In the genomic region with DNA sequence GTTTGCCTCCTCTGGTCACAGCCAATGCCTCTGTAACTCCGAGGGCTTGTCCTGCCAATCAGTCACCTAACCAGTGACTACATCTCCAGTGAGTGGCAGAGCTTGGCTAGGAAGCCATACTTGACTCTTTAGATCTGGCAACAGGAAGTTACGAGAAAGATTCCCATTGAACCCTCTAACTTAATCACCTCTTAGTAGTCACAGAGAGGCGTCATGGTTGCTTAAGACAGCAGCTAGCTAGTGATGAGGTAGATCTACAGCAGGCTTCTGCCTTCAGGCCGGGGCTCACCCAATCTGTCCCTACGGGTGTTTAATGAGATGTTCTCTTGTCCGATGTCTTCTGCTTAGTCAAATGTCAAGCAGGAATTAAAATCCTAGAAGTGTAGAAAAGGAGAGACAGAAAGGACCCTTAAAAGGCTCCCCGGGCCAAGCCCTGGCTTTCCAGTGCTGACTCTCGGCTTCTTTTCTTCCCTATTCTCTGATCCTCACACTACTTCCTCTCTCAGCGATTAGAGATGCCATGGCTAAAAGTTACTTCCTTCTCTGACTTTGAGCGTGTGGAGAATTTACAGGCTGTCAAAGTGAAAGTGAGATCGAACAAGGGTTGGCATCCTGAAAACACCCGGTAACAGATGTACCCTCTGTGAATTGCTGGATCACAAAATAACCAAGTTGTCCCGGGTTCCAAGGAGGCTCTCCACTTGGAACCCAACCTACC, we compare ENCODE assay signal across 8 mouse cellular contexts. TPM values are rescaled to one million over a fixed set of nuclear protein-coding genes. Genes with fewer than 3 reads are reported as not detected.
A peak's percentile ranks its signal among the peaks of the same experiment; 100 is the strongest.
DNase-seq lines count a peak whose midpoint lies in the region; ATAC-seq and TF ChIP-seq lines count a peak whose summit lies in the region.

No protein-coding gene starts in this region.

- 0 out of 2 replicates have a peak overlapping the region, but pooled peaks have one; percentile 80 for H3K4me3 ChIP-seq in kidney, adult 2 months (ENCODE audit: insufficient read depth, low read depth, low read length)
- H3K4me3 ChIP-seq in G1E (ENCODE audit: low read depth, low read length) = peak overlapping the region; percentile 74; the same call in 1 of the 2 replicates
- peak overlapping the region; percentile 87 for H3K4me3 ChIP-seq in heart, embryonic 16.5 days (ENCODE audit: low read length)
- peak overlapping the region; percentile 91 for H3K4me3 ChIP-seq in megakaryocyte, embryonic 14.5 days (replicated peaks)

- H3K27ac ChIP-seq in kidney, adult 2 months (ENCODE audit: insufficient read depth, low read depth, low read length) = no peak overlapping the region
- no peak overlapping the region for H3K27ac ChIP-seq in heart, embryonic 16.5 days (ENCODE audit: low read length)

- no peak for TF ChIP-seq CTCF in kidney, adult 2 months (conservative IDR thresholded peaks at IDR 0.05; ENCODE audit: insufficient read depth, insufficient read length, low read depth, low read length)
- no peak for TF ChIP-seq CTCF in G1E (IDR thresholded peaks at IDR 0.05; ENCODE audit: low read depth, low read length)

- no peak for DNase-seq in kidney, adult 2 months
- no peak for DNase-seq in kidney, adult 11 months
- DNase-seq in G1E (ENCODE audit: low spot score) = peak; percentile 30
- no peak for DNase-seq in cerebellum, postnatal 4 days (ENCODE audit: low spot score in 2 of 2)
- DNase-seq in gastrocnemius, postnatal 25 days = no peak

- TF ChIP-seq POLR2A in kidney, adult 2 months (IDR thresholded peaks at IDR 0.05; ENCODE audit: low read depth, low read length) = no peak

- no peaks in the 10 kb centered on the region for H3K27me3 ChIP-seq in kidney, adult 2 months (replicated peaks; ENCODE audit: control insufficient read depth, insufficient read depth, low read length)
- peaks cover 24% of the 10 kb centered on the region for H3K27me3 ChIP-seq in G1E (ENCODE audit: insufficient read depth, low read length)
- H3K27me3 ChIP-seq in heart, embryonic 16.5 days (ENCODE audit: control insufficient read depth, insufficient read depth, low read length) = peaks cover 3% of the 10 kb centered on the region; the same call in 1 of the 2 replicates
- H3K27me3 ChIP-seq in megakaryocyte, embryonic 14.5 days (replicated peaks) = peaks cover 28% of the 10 kb centered on the region

- no peak for ATAC-seq in G1E (ENCODE audit: extremely low read depth, insufficient number of reproducible peaks, low FRiP score, poor library complexity, severe bottlenecking)
- ATAC-seq in heart, embryonic 16.5 days (replicated peaks; ENCODE audit: extremely low read depth, insufficient read depth, low FRiP score) = no peak
- ATAC-seq in erythroid progenitor cell, adult 5-6 weeks (replicated peaks; ENCODE audit: low FRiP score, poor library complexity, severe bottlenecking) = no peak

- WGBS in kidney, adult 2 months = 84% methylated on average over 13 of the region's 13 CpGs
- WGBS in heart, embryonic 16.5 days = 72% methylated on average over 13 of the region's 13 CpGs

- H3K4me1 ChIP-seq in kidney, adult 2 months (ENCODE audit: control insufficient read depth, insufficient read depth, low read length) = no peaks in the 10 kb centered on the region
- peaks cover 35% of the 10 kb centered on the region for H3K4me1 ChIP-seq in G1E (ENCODE audit: insufficient read depth, low read depth, low read length)
- peaks cover 4% of the 10 kb centered on the region; the same call in 1 of the 2 replicates for H3K4me1 ChIP-seq in heart, embryonic 16.5 days (ENCODE audit: control insufficient read depth, insufficient read depth, low read length)
- H3K4me1 ChIP-seq in megakaryocyte, embryonic 14.5 days = peaks cover 40% of the 10 kb centered on the region

- H3K9ac ChIP-seq in heart, embryonic 16.5 days (ENCODE audit: low read length) = no peak overlapping the region

- H3K36me3 ChIP-seq in kidney, adult 2 months (ENCODE audit: control insufficient read depth, insufficient read depth, low read length) = no peaks in the 10 kb centered on the region
- H3K36me3 ChIP-seq in G1E (replicated peaks) = peaks cover 3% of the 10 kb centered on the region
- H3K36me3 ChIP-seq in heart, embryonic 16.5 days (ENCODE audit: control insufficient read depth, insufficient read depth) = no peaks in the 10 kb centered on the region
- H3K36me3 ChIP-seq in megakaryocyte, embryonic 14.5 days (replicated peaks; ENCODE audit: low read length) = peaks cover 2% of the 10 kb centered on the region

- H3K4me2 ChIP-seq in heart, embryonic 16.5 days (ENCODE audit: low read depth, low read length) = peak overlapping the region; percentile 99

- peaks cover 7% of the 10 kb centered on the region for H3K9me3 ChIP-seq in G1E (replicated peaks)
- H3K9me3 ChIP-seq in heart, embryonic 16.5 days (replicated peaks; ENCODE audit: control insufficient read depth, low read length) = no peaks in the 10 kb centered on the region
- peaks cover 3% of the 10 kb centered on the region; the same call in 1 of the 2 replicates for H3K9me3 ChIP-seq in megakaryocyte, embryonic 14.5 days

RNA-seq across cellular contexts. Expression of gene N4bp2l1, which starts 4.6 kb away (rescaled TPM):
- 6.9 and 7.8 TPM in 2 replicates for polyA plus RNA-seq in kidney, adult 2 months (2012; rRNA removed)
- 9.1 and 12.0 TPM in 2 replicates for total RNA-seq in G1E (2014; fragmentation: Nextera tagmentation)
- total RNA-seq in G1E (2017) = 5.5 and 7.5 TPM in 2 replicates
- polyA plus RNA-seq in G1E (2012) = 4.0 and 4.6 TPM in 2 replicates
- 5.4 and 9.6 TPM in 2 replicates for polyA plus RNA-seq in heart, embryonic 16.5 days (2015; fragmentation: Nextera tagmentation; extraction: Ambion mirVana)
- 3.3 and 5.9 TPM in 2 replicates for polyA plus RNA-seq in megakaryocyte, embryonic 14.5 days (2012; ENCODE audit: insufficient read depth, low replicate concordance)
- total RNA-seq in erythroid progenitor cell, adult 5-6 weeks (2015; ENCODE audit: low replicate concordance) = 10.5 and 15.9 TPM in 2 replicates
- 11.7 and 17.5 TPM in 2 replicates for total RNA-seq in erythroid progenitor cell, adult 5-6 weeks (2017; ENCODE audit: low replicate concordance)
- 1 to 10 TPM; 2.1 to 4.0 TPM for total RNA-seq in gastrocnemius, postnatal 25 days (2021)
